Comparison of ENCODE assay signal across 8 mouse cellular contexts in the genomic region with DNA sequence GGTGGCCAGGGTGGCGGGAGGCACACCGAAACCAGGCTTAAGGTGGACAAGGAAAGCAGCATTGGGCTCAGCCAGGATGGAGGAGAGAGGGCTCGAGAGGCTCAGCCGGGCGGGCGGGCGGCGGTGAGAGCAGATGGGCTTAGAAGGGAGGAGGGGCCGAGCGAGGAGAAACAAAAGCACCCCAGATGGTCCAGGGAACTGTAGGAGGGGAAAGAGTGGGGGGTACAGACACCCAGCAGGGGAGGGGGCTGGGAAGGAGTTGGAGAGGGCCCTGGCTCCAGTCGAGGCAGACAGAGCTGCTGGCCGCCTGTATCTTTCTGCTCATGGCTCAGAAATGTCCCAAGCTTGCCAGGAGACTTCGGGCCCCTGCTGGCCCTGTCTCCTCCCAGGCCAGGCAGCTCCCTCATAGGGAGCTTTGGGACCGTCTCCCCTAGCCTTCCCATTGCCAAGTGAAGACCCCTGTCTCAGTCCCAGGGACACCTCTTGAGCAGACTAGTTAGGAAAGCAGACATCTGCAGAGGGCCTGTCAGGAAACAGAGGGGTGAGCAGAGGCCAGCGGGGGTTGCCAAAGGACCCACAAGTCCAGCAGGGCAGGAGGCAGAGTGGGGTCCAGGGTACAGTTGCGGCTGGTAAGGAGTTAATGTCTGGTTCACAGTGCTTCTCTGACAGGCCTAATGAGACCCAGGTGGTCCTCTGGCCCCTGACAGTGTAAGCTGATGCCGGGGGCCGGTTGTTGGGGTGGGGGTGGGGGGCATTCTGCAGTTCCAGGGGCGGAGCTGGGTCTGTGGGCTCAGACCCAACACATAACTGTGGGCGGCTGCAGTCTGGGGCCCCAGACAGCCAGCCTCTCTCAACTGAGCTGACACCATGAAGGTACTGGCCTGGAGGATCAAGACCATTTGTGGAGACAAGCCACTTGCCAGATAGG. TPM values are rescaled to one million over a fixed set of nuclear protein-coding genes. Genes with fewer than 3 reads are reported as not detected.
DNase-seq lines count a peak whose midpoint lies in the region; ATAC-seq and TF ChIP-seq lines count a peak whose summit lies in the region.

A gene (plus strand): TSS at position 819 of the 928 bp plus-strand sequence.

- peak; percentile 65 for ATAC-seq in hindbrain, embryonic 15.5 days (ENCODE audit: low FRiP score, low read depth)
- ATAC-seq in limb, embryonic 14.5 days (ENCODE audit: low FRiP score, low read depth), result peak; percentile 92

- no peaks in the 10 kb centered on the region for H3K27me3 ChIP-seq in hindbrain, embryonic 15.5 days
- H3K27me3 ChIP-seq in limb, embryonic 14.5 days (ENCODE audit: control insufficient read depth, insufficient read depth, low read length), result no peaks in the 10 kb centered on the region

- no peaks in the 10 kb centered on the region for H3K9me3 ChIP-seq in hindbrain, embryonic 15.5 days
- H3K9me3 ChIP-seq in limb, embryonic 14.5 days (ENCODE audit: control insufficient read depth, low read length), result no peaks in the 10 kb centered on the region

- peak within 1 kb of the TSS; percentile 18 for H3K4me2 ChIP-seq in hindbrain, embryonic 15.5 days
- H3K4me2 ChIP-seq in limb, embryonic 14.5 days (replicated peaks; ENCODE audit: low read depth, low read length, severe bottlenecking), result peak within 1 kb of the TSS; percentile 86

- no peak for DNase-seq in adrenal gland, postnatal 4 days (ENCODE audit: low spot score in 2 of 2)
- DNase-seq in adrenal gland, postnatal 36 days, result no peak
- peak; percentile 84 for DNase-seq in cerebellum, adult 9-11 months
- DNase-seq in gastrocnemius, postnatal 10 days, result peak; percentile 64
- DNase-seq in limb, embryonic 14.5 days (ENCODE audit: low spot score), result peak; percentile 92
- peak; percentile 75 for DNase-seq in retina, embryonic 14.5 days (ENCODE audit: low spot score)
- no peak for DNase-seq in ovary, adult 18-20 months (ENCODE audit: low spot score)

- peaks cover 18% of the 10 kb centered on the region for H3K36me3 ChIP-seq in hindbrain, embryonic 15.5 days
- peaks cover 27% of the 10 kb centered on the region for H3K36me3 ChIP-seq in limb, embryonic 14.5 days (ENCODE audit: control insufficient read depth, insufficient read depth, low read length)

- H3K9ac ChIP-seq in hindbrain, embryonic 15.5 days, result no peak within 1 kb of the TSS
- H3K9ac ChIP-seq in limb, embryonic 14.5 days (ENCODE audit: low read depth, low read length, severe bottlenecking), result peak within 1 kb of the TSS; percentile 66

- no peak within 1 kb of the TSS for H3K4me3 ChIP-seq in hindbrain, embryonic 15.5 days
- peak within 1 kb of the TSS; percentile 50 for H3K4me3 ChIP-seq in limb, embryonic 14.5 days (replicated peaks; ENCODE audit: low read length)

- peak; percentile 80; the same call in 1 of the 2 replicates for TF ChIP-seq POLR2A in limb, embryonic 14.5 days (IDR thresholded peaks at IDR 0.05; ENCODE audit: borderline replicate concordance, extremely low read depth, insufficient read depth, insufficient read length)

- H3K4me1 ChIP-seq in hindbrain, embryonic 15.5 days (replicated peaks), result peaks cover 43% of the 10 kb centered on the region
- H3K4me1 ChIP-seq in limb, embryonic 14.5 days (ENCODE audit: control insufficient read depth, insufficient read depth, low read length), result peaks cover 47% of the 10 kb centered on the region

- 5% methylated on average over 19 of the region's 20 CpGs for WGBS in hindbrain, embryonic 15.5 days
- WGBS in limb, embryonic 14.5 days, result 2% methylated on average over 20 of the region's 20 CpGs

- H3K27ac ChIP-seq in hindbrain, embryonic 15.5 days (replicated peaks), result peak within 1 kb of the TSS; percentile 78
- peak within 1 kb of the TSS; percentile 98 for H3K27ac ChIP-seq in limb, embryonic 14.5 days (replicated peaks; ENCODE audit: low read depth, low read length)

RNA-seq across cellular contexts. Expression of the gene that starts here (rescaled TPM):
- 10 to 100 TPM; 65.8 to 68.6 TPM for total RNA-seq in adrenal gland, postnatal 4 days (2021)
- total RNA-seq in adrenal gland, postnatal 36 days (2021), result 10 to 100 TPM in 1 of 2 experiments, 1 to 10 TPM in 1; 7.8 to 10.9 TPM
- total RNA-seq in gastrocnemius, postnatal 10 days (2021), result 100 to 1,000 TPM; 245 to 288 TPM
- 42.2 and 49.7 TPM in 2 replicates for polyA plus RNA-seq in hindbrain, embryonic 15.5 days (2015; fragmentation: Nextera tagmentation; extraction: Ambion mirVana)
- 749 and 913 TPM in 2 replicates for polyA plus RNA-seq in limb, embryonic 14.5 days (2012; rRNA removed)
- polyA plus RNA-seq in limb, embryonic 14.5 days (2014; fragmentation: Nextera tagmentation; extraction: Ambion mirVana), result 474 and 516 TPM in 2 replicates

Comparison
In these comparisons a context has a peak if more than half of its experiments do, and no peak if none do; other contexts are left out.
1. RNA of the gene that starts here (total RNA-seq): 245 to 288 TPM in gastrocnemius, postnatal 10 days and 65.8 to 68.6 TPM in adrenal gland, postnatal 4 days; 7.8 to 10.9 TPM in adrenal gland, postnatal 36 days; every median in the first group is over 4 times any median in the second.
2. DNase-seq: peak in cerebellum, adult 9-11 months (single experiment), gastrocnemius, postnatal 10 days (single experiment), limb, embryonic 14.5 days (single experiment) and retina, embryonic 14.5 days (single experiment); none in adrenal gland, postnatal 4 days (0 of 2), adrenal gland, postnatal 36 days (0 of 2) and ovary, adult 18-20 months (single experiment).